Mouse (Mus musculus) lung, postnatal 25 days (tissue): ENCODE data around the gene Alpk1.
"Not testable (repeated sequence)": the region's sequence is repeated elsewhere in the genome, so short reads cannot be mapped to it uniquely, and the experiment has no call there.

Experiments
- DNase-seq: peaks from one replicate; pipeline ENCODE4 v3.0.0; 2022; ENCODE audit warnings: low spot score

Alpk1 gene

DNA sequence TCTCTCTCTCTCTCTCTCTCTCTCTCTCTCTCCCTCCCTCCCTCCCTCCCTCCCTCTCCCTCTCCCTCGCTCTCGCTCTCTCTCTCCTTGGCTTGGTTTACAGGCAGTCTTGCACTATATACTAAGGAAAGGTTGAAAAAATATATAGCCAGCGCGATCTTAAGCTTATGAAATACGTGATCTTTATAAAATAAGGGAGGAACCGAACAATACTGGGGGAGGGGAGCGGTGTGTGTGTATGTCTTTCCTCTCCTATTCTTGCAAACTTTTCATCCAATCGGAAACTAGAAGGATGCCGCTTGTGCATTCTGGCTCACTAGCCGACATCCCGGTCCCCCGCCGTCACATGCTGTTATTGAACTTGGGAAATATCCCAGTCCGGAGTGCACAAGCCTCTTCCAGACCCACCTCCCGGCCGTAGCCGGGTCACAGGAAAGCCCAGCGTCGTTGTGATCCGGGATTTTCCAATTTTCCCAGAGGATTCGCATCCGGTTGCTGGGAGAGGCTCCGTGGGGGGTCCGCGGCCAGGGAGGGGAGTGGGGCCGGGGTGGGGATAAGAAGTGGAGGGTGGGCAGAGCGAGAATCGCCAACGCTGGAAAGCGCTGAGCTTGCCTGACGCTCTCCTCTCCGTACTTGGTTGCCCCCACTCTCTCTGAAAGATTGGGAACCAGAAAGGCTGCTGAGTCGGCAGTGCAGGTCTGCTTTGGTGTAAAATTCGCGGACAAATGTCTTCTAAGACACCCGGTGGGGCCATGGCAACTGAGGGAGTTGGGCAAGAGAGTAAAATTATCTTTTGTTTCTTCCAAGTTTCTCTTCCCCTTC, 10.1 kb upstream of the Alpk1 start:
- DNase-seq = peak; percentile 27

DNA sequence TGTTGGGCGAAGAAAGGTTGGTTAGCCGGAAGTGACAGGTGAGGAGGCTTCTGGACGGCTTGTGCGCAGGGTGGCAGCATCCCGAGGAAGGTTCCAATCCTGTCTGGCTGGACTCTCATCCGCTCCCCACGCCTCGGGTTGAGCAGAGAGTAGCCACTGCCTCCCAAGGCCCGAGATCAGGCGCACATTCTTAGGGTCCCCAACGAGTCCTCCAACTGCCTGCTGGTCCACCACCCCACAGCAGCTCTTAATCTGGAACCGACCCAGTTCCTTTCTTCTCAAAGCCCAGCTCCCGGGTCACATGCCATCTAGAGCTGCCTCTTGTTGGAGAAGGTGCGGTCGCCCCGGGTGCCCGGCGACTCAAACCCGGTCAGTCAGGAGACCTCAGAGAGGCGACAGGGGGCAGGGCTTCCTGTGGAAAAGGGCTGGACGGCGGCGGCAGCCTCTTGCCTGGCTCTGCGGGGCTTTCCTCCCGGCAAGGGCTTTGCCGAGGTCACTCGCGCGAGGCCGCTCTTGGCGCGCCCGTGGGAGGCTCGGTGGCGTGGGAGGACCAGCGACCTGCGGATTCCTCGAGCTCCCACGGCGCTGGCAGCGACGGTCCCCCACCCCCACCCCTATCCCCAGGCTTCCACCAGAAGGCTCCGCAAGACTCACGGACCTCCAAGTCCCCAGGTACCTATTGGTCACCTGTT, 9.3 kb upstream of the Alpk1 start, which contains the start of gene Tifa:
Tifa (plus strand) TSS at position 306 of the 692 bp plus-strand sequence.
- peak; percentile 70 for DNase-seq

DNA sequence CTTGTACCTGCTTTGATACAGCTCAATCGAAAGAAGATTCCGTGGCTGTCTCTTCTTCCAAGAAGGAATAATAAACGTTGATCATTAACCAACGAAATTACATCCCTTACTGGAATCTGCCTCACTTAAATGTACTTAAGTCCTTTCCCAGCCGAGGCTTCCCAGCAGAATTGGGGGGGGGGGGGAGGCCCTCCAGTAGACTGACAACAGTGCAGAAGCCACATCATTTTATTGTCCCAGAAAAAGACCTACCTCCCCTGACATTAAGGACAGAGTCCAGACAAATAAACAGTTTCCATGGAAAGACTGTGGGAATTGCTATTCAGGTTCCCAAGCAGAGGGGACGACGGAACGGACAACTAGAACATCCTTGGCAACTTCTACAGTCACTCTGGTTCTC, 8.6 kb upstream of the Alpk1 start:
- DNase-seq = no peak

DNA sequence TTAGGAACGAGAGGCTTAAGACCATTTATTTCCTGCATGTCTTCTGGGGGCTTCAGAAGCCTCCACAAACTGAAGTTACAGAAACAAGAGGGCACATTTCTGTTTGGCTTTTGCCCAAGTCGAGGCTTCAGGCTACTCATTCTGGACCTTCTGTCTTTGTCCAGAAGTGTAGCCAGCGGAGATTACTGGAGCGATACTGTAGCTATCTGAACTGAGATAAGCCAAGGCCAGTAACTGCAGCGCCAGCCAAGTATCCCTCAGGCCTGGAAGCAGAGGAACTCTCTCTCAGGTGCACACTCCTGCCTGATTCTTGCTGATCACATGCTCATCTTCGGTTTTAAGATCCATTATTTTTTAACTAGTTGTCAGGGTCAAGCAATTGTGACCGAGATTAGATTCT, 7.7 kb upstream of the Alpk1 start:
- DNase-seq = no peak

DNA sequence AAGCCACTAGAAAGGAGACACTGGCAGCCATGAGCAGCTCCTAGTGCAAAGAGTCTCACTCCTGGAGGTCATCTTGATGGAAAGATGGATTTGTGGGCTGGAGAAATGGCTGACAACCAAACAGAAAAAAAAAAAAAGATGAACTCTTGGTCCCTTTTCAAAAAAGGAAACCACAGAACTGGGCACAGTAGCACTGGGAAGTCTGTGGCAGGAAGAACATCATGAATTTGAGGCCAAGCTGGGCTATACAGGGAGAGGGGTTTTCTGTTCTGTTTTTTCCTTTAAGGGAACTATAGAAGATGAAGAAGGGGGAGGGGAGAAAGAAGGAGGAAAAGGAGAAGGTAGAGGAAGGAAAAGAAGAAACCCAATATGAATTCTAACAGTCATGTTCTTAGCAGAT, 6.7 kb upstream of the Alpk1 start:
- DNase-seq = no peak

DNA sequence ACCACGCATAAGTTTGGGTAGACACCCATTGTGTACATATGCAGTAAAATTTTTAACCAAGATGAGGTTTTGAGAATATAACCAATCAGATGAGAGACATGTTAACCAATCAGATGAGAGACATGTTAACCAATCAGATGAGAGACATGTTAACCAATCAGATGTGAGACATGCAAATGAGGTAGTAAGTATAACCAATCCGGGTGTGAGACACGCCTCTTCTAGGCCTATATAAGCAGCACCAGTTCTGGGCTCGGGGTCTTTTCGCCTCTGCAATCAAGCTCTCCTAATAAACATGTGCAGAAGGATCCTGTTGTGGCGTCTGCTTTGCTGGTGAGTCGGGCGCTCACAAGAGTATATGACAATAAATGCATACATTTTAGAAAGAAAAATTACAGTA, 3.4 kb upstream of the Alpk1 start:
- DNase-seq = not testable (repeated sequence)

DNA sequence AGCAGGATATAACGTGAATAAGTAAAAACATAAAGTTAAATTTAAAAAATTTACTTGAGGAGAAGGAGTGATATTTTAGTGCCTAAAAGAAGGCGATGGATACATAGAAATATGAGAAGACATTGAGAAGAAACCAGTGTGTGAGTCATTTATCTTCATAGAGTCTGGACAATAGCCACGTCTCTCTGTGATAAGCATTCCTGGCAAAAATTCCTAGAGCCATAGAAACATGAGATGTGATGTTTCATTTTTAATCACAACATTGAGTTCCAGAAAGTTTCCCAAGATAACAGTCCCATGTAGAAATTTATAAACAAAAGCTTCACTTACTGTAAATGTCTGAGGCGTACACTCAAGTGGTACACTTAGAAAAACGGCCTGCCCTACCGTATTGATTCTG, 2.6 kb upstream of the Alpk1 start:
- DNase-seq = no peak

DNA sequence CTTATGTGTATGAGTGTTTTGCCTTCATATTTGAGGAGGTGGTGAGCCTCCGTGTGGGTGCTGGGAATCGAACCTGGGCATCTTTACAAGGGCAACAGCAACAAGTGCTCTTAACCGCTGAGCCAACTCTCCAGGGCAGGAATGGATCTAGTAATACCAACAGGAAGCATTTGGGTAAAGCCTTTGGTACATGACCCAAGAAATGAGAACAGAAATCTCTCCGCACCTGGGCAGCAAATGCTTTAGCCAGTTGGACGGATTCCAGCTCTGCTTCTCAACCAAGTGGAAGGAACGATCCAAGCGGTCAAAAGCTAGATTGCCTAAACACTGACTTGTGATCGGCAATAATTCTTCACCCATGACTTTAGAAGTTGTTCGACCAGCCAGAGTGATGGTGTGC, 594 bp upstream of the Alpk1 start:
- DNase-seq = peak; percentile 44

DNA sequence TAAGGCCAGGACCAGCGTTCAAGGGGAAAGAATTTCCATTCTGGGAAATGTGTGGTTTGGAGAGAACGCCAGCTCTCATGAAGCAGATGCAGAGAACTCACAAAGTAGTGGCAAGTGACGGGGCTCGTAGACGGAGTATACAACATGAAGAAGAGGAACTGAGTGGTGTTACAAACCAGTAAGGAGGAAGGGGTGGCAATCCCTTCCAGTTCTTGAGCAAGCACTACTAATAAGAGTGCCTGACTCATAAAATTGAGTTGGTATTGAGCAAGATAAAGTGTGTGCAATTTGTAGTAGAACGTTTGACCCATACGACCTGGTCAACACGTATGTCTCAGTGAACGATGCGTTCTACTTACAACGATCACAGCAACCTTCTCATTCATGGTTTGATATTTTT, 11.2 kb downstream of the Alpk1 start:
- DNase-seq = peak; percentile 62

DNA sequence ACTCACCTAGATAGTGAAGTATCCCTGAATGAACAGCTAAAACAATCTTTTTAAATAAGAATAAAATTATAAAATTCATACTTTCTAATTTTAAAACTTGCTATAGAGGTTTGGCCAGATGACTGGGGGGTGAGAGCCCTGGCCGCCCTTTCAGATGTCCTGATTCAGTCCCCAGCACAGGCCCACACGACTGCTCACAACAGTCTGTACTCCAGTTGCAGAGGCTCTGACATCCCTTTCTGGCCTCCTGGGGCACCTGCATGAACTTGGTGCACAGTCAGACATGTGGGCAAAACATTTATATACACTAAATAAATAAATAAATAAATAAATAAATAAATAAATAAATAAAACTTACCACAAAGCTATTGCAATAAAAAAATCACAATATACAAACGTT, 14.4 kb downstream of the Alpk1 start:
- no peak for DNase-seq

DNA sequence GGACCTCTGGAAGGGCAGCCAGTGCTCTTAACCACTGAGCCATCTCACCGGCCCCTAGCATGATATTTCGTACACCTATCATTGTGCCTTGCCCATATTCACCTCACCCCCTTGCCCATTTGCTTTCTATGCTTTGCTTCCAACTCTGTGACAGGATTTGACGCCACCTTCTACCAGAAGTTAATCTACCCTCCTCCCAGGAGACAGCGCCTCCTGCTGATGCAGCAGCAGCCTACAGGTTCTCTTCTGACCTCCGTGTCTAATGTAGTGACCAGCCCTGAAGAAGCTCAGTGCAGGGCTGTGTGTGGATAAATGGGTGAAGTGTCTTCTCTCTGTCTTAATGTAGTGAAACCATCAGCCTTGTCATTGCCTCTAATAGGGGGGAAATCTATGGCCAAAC, 15.8 kb downstream of the Alpk1 start:
- no peak for DNase-seq

DNA sequence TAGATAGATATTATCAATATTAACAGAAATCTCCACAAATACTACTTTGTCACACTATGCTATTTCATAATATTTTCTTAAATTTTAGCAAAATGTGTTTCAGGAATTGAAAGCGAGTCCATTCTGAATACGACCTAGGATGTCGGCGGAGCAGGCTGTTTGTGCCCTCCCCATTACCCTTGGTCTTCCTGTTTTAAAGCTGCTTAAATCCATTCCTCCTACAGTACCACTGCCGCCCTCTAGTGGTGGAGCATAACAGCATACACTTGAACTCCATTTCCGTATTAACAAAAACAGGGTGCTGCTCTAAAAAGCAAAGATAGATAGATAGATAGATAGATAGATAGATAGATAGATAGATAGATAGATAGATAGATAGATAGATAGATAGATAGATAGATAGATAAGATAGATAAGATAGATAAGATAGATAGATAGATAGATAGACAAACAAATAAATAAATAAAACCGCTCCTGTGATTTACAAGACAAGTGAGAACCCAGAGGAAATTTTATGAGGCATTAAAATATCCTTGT, 17.2 kb downstream of the Alpk1 start:
- peak; percentile 85 for DNase-seq

DNA sequence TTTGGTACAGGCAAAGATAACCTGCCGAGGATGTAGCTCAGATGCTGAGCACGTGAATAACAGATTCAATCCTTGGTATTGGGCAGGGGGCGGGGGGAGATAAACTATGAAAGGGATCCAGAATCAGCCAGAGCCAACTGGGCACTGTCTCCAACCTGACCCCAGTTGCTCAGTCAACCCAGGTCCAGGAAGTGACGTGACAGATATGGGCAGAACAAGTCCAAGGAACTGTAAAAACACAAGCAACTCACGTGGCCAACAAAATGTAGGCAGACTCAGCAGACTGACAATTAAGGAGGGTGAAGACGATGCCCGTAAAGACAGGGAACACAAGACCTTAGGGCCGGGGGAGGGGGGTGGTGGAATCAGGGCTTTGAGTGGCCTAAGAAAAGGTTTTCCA, 17.9 kb downstream of the Alpk1 start:
- DNase-seq = no peak

DNA sequence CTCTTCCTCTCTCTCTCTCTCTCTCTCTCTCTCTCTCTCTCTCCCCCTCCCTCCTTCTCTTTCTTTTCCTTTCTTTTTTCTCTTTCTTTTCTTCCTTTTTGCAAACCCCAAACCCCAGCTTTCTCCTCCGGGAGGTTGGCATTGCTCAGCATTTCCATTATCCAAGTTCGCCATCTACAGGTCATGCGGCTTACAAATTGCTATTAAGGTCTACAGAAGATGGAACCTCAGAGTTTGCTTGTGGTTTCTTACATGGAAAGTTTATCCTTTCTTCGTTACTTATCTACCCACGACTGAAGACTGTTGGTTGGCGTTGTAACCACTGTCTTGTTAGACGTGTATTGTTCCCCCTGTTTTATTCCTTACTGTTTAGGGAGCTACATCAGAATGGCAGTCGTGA, 21.1 kb downstream of the Alpk1 start:
- DNase-seq = no peak

DNA sequence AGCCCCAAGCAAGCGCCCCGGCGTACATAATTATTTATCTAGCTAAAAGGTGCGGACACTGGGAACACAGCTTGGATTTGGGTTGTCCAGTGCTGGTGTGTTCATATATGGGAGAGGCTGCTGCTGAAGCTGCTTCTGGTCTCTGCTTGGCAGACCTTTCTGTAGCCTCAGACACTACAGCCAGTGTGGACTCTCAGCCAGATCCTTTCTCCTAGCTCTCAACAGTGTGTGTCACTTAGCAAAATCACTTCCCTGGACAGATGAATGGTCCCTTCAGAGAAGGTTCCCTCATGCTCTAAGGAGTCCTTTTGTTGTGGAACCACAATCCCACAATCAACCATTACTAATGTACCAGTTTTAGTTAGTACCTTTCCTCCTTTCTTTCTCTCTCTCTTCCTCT, 21.5 kb downstream of the Alpk1 start:
- DNase-seq = no peak

DNA sequence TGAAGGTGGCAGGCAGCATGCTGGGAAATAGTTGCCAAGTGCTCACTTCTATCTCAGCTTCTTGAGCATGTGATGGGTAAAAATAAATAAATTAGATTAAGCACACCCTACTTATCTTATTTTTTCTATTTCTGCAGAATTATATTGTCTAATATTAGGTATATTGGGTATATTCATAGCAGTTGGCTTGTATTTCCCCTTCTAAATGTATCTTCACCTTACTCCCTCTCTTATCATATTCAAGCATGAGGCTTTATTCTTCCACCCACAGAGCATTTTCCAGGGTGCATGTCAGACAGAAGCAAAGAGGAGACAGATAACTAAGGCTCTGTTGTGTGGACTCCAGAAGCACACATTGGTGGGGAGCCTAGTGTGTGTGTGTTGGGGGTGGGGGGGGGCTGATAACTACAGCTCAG, 22.4 kb downstream of the Alpk1 start:
- DNase-seq = no peak

DNA sequence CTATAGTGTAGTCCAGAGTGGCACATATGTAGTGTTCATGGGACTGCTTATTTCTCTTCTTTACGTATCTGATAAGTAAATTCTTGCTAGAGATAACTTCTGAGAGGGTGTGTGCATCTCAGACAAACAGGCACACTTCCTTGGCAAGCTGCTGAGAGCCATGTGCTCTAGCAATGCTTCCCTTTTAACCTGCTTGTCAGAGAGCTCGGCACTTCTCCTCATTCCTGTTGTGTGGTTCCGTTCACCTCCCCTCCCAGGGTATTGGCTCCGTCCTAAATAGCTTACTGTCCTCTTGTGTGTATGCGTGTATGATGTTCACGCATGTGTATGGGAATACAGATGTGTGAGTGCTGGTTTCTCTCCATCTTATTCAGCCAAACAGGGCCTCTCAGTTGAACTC, 23.9 kb downstream of the Alpk1 start:
- no peak for DNase-seq

DNA sequence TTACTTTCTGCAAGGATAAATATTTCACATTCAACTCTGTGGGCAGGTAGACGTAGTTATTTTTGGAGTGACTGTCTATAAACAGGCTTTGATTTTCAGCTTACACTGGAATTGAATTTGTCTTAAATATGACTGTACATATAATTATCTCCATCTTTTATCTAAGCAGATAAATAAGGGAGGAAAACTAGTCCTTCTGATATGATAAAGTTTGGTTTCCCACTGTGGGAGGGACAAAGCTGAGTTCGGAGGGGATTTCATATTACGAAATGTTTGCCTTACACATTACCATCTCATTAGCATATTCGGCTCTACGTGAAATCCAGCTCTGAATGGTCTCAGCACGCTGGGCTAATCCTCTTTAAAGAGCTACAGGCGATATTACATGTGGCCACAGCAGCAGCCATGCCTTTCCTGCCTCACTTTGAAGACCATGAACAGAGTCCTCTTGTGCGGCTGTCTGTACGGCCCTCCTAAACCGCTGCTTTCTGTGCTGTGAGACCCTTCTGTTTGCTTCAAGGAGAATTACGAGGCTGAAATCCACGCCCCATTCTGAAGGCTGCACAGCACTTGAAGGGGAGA, 30.3 kb downstream of the Alpk1 start:
- no peak for DNase-seq

DNA sequence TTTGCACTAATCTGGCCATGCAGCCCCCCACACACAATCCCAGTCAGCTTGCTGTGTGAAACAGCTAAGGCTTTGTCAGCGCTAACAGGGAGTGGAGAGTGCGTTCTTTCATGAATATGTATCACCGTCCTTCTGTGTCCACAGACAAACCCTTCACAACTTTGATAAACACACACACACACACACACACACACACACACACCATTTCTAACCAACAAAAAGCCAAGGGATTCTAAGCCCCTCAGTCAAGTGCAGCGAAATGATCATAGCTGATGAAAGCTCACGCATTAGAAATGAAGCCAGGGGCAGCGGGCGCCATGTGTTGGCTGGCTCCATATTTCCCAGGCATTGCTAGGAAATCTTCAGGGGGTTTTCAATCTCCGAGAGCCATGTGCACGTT, 31.1 kb downstream of the Alpk1 start:
- DNase-seq = no peak

DNA sequence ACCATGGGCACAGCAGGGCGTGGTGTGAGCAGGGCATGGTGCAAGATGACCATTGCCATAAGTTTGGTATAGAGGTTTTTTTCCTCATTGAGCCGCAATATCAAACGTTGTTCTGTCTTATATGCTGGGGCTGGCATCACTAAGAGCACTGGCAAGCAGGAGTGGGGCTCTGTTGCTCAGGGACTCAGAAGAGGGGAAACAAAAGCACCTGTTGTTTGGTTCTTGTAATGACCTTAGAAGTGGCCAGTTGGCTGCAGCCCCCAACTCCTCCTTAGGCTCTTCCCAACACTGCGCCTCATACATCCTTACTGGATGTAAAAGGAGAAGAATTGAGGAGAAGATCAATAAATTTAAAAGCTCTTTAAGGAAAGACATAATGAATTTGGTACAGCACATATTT, 31.7 kb downstream of the Alpk1 start:
- no peak for DNase-seq

DNA sequence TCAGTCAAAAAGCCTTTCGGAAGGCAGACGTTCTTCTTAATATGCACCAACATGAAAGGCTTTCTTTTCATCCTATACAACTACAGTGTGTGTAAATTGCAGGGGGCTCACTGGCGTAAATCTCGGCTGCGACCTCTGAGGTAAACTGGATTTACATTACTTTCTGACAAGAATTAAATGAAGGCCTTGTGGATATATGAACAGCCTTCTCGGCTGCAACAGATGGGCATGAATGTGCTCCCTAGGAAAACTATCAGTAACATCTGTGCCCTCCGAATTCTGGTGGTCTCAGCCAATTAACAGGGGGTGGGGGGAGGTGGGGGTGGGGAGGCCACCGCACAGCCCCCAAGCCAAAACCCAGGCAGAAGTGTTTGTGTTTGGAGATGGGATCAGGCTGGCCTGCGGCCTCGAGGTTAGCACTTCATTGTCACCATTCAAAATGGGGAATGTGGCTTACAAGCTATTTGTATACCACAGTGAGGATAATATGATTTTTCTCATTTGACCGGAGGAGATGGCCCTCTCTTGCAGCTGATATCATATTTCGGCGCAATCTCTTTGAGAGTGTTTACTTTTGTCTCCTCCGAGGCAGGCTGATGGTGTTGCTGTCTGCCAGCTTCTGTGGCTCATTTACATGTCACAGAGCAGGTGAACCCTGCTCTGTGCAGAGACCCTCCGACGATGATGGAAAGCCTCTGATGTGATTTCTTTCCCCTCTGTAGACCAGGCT, 34.3 kb downstream of the Alpk1 start:
- no peak for DNase-seq

DNA sequence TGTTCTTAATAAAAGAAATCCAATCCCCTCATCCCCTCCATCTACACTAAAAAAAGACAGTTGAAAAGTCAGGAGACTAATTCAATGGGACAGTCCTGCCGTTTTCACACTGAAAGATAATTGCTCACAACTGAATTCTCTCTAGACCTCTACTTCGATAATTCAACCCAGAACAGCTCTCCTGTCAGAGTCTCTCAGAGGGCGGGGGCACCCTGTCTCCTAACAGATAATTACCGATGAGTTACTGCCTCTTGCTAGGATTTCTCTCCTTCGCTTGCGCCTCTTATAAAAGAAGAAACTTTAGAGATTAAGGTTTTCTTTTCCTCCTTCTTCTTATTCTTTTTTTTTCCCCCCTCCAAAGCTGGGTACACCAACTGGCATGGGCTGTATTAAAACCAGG, 34.8 kb downstream of the Alpk1 start:
- no peak for DNase-seq
